Mouse (Mus musculus): ENCODE measurements around the gene Actl6b. TPM values are rescaled to one million over a fixed set of nuclear protein-coding genes. Genes with fewer than 3 reads are reported as not detected.

Gene Actl6b
- not detected for polyA plus RNA-seq (2014; fragmentation: Illumina TruSeq; extraction: RNeasy Lipid Tissue Mini Kit (QIAGEN cat#74804); ENCODE audit: low replicate concordance)

GRCm38 (mm10) chr5:137553411-137553837 is at the start of gene Actl6b:
Gene Actl6b (plus strand): TSS chr5:137553517.

GRCm38 (mm10) chr5:137518436-137518835 is 34.9 kb upstream of the Actl6b start, which contains the start of gene Gigyf1:
Gene Gigyf1 (plus strand): TSS chr5:137518548.

GRCm38 (mm10) chr5:137533117-137533827 is 20.0 kb upstream of the Actl6b start, which contains the start of the genes Epo and Gnb2:
Gene Epo (minus strand): TSS chr5:137533242.
Gene Gnb2 (minus strand): TSS chr5:137533510.

GRCm38 (mm10) chr5:137569665-137570064 is 16.3 kb downstream of the Actl6b start, which contains the start of gene Tfr2:
Gene Tfr2 (plus strand): TSS chr5:137569840.

GRCm38 (mm10) chr5:137600619-137601364 is 47.5 kb downstream of the Actl6b start, which contains the start of gene Mospd3:
Gene Mospd3 (minus strand): TSS chr5:137601058.

GRCm38 (mm10) chr5:137613550-137613949 is 60.2 kb downstream of the Actl6b start, which contains the start of gene Pcolce:
Gene Pcolce (minus strand): TSS chr5:137613784.

Other genes starting within 250 kb of the Actl6b start
- 15.2 TPM for gene Srrt, start 245.8 kb upstream of the Actl6b start, polyA plus RNA-seq (2014; fragmentation: Illumina TruSeq; extraction: RNeasy Lipid Tissue Mini Kit (QIAGEN cat#74804); ENCODE audit: low replicate concordance)
- gene Trip6, start 239.1 kb upstream of the Actl6b start, polyA plus RNA-seq (2014; fragmentation: Illumina TruSeq; extraction: RNeasy Lipid Tissue Mini Kit (QIAGEN cat#74804); ENCODE audit: low replicate concordance), result not detected
- 0.33 TPM for gene Slc12a9, start 219.9 kb upstream of the Actl6b start, polyA plus RNA-seq (2014; fragmentation: Illumina TruSeq; extraction: RNeasy Lipid Tissue Mini Kit (QIAGEN cat#74804); ENCODE audit: low replicate concordance)
- gene Ephb4, start 203.4 kb upstream of the Actl6b start, polyA plus RNA-seq (2014; fragmentation: Illumina TruSeq; extraction: RNeasy Lipid Tissue Mini Kit (QIAGEN cat#74804); ENCODE audit: low replicate concordance), result 4.2 TPM
- 0.19 TPM for gene Zan, start 76.5 kb upstream of the Actl6b start, polyA plus RNA-seq (2014; fragmentation: Illumina TruSeq; extraction: RNeasy Lipid Tissue Mini Kit (QIAGEN cat#74804); ENCODE audit: low replicate concordance)
- gene Pop7, start 51.0 kb upstream of the Actl6b start, polyA plus RNA-seq (2014; fragmentation: Illumina TruSeq; extraction: RNeasy Lipid Tissue Mini Kit (QIAGEN cat#74804); ENCODE audit: low replicate concordance), result not detected
- 0.97 TPM for gene Gigyf1, start 35.0 kb upstream of the Actl6b start, polyA plus RNA-seq (2014; fragmentation: Illumina TruSeq; extraction: RNeasy Lipid Tissue Mini Kit (QIAGEN cat#74804); ENCODE audit: low replicate concordance)
- not detected for gene Epo, start 20.3 kb upstream of the Actl6b start, polyA plus RNA-seq (2014; fragmentation: Illumina TruSeq; extraction: RNeasy Lipid Tissue Mini Kit (QIAGEN cat#74804); ENCODE audit: low replicate concordance)
- 1.5 TPM for gene Gnb2, start 20.0 kb upstream of the Actl6b start, polyA plus RNA-seq (2014; fragmentation: Illumina TruSeq; extraction: RNeasy Lipid Tissue Mini Kit (QIAGEN cat#74804); ENCODE audit: low replicate concordance)
- not detected for gene Tfr2, start 16.3 kb downstream of the Actl6b start, polyA plus RNA-seq (2014; fragmentation: Illumina TruSeq; extraction: RNeasy Lipid Tissue Mini Kit (QIAGEN cat#74804); ENCODE audit: low replicate concordance)
- not detected for gene Mospd3, start 47.5 kb downstream of the Actl6b start, polyA plus RNA-seq (2014; fragmentation: Illumina TruSeq; extraction: RNeasy Lipid Tissue Mini Kit (QIAGEN cat#74804); ENCODE audit: low replicate concordance)
- gene Pcolce, start 60.3 kb downstream of the Actl6b start, polyA plus RNA-seq (2014; fragmentation: Illumina TruSeq; extraction: RNeasy Lipid Tissue Mini Kit (QIAGEN cat#74804); ENCODE audit: low replicate concordance), result 1.5 TPM
- not detected for gene Fbxo24, start 75.5 kb downstream of the Actl6b start, polyA plus RNA-seq (2014; fragmentation: Illumina TruSeq; extraction: RNeasy Lipid Tissue Mini Kit (QIAGEN cat#74804); ENCODE audit: low replicate concordance)
- gene Lrch4, start 75.6 kb downstream of the Actl6b start, polyA plus RNA-seq (2014; fragmentation: Illumina TruSeq; extraction: RNeasy Lipid Tissue Mini Kit (QIAGEN cat#74804); ENCODE audit: low replicate concordance), result 0.30 TPM
- not detected for gene Gm20605, start 75.7 kb downstream of the Actl6b start, polyA plus RNA-seq (2014; fragmentation: Illumina TruSeq; extraction: RNeasy Lipid Tissue Mini Kit (QIAGEN cat#74804); ENCODE audit: low replicate concordance)
- gene Sap25, start 87.8 kb downstream of the Actl6b start, polyA plus RNA-seq (2014; fragmentation: Illumina TruSeq; extraction: RNeasy Lipid Tissue Mini Kit (QIAGEN cat#74804); ENCODE audit: low replicate concordance), result not detected
- gene Irs3, start 92.2 kb downstream of the Actl6b start, polyA plus RNA-seq (2014; fragmentation: Illumina TruSeq; extraction: RNeasy Lipid Tissue Mini Kit (QIAGEN cat#74804); ENCODE audit: low replicate concordance), result not detected
- 2.0 TPM for gene Agfg2, start 131.2 kb downstream of the Actl6b start, polyA plus RNA-seq (2014; fragmentation: Illumina TruSeq; extraction: RNeasy Lipid Tissue Mini Kit (QIAGEN cat#74804); ENCODE audit: low replicate concordance)
- 0.22 TPM for gene Nyap1, start 188.1 kb downstream of the Actl6b start, polyA plus RNA-seq (2014; fragmentation: Illumina TruSeq; extraction: RNeasy Lipid Tissue Mini Kit (QIAGEN cat#74804); ENCODE audit: low replicate concordance)
- 1.5 TPM for gene Tsc22d4, start 192.2 kb downstream of the Actl6b start, polyA plus RNA-seq (2014; fragmentation: Illumina TruSeq; extraction: RNeasy Lipid Tissue Mini Kit (QIAGEN cat#74804); ENCODE audit: low replicate concordance)
- not detected for gene Ppp1r35, start 225.3 kb downstream of the Actl6b start, polyA plus RNA-seq (2014; fragmentation: Illumina TruSeq; extraction: RNeasy Lipid Tissue Mini Kit (QIAGEN cat#74804); ENCODE audit: low replicate concordance)
- gene Mepce, start 234.1 kb downstream of the Actl6b start, polyA plus RNA-seq (2014; fragmentation: Illumina TruSeq; extraction: RNeasy Lipid Tissue Mini Kit (QIAGEN cat#74804); ENCODE audit: low replicate concordance), result 6.3 TPM
- 2.7 TPM for gene Zcwpw1, start 234.3 kb downstream of the Actl6b start, polyA plus RNA-seq (2014; fragmentation: Illumina TruSeq; extraction: RNeasy Lipid Tissue Mini Kit (QIAGEN cat#74804); ENCODE audit: low replicate concordance)